Mouse (Mus musculus): ENCODE measurements at regions not wholly inside any gene's neighbourhood (a gene's known extent, or its start where the extent isn't known, plus 50 kb on each side); places are given as distances from the start of the nearest gene placed in this dataset.
A peak's percentile ranks its signal among the peaks of the same experiment; 100 is the strongest.
"Not testable (repeated sequence)": the region's sequence is repeated elsewhere in the genome, so short reads cannot be mapped to it uniquely, and the experiment has no call there.

- no peak for DNase-seq (ENCODE audit: low spot score in 2 of 2)
Observed at GRCm38 (mm10) chr14:92622953-92623352, 1267.5 kb downstream of the Pcdh9 start.

- DNase-seq (ENCODE audit: low spot score in 2 of 2) = peak in 1 of 2 experiments; percentile 18
Observed at GRCm38 (mm10) chr14:92615605-92616004, 1274.9 kb downstream of the Pcdh9 start.

DNA sequence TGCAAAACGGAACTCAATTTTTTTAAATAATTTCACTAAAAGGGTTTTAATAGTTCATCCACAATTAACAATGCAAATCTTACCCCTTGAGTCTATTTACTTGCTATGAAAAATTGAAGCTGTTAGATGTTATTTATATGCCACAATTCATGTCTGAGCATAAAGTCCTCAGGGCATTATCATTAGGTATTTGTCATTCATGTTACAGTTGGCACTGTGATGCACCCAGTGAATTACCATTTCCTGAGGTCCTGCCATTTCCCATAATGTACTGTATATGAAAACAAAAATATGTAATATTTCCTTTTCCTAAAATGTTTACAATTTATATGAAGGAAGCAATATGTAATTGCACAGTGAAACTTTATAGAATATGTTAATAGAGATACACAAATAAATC, 1296.8 kb downstream of the Pcdh9 start:
- no peak for DNase-seq (ENCODE audit: low spot score in 2 of 2)

DNA sequence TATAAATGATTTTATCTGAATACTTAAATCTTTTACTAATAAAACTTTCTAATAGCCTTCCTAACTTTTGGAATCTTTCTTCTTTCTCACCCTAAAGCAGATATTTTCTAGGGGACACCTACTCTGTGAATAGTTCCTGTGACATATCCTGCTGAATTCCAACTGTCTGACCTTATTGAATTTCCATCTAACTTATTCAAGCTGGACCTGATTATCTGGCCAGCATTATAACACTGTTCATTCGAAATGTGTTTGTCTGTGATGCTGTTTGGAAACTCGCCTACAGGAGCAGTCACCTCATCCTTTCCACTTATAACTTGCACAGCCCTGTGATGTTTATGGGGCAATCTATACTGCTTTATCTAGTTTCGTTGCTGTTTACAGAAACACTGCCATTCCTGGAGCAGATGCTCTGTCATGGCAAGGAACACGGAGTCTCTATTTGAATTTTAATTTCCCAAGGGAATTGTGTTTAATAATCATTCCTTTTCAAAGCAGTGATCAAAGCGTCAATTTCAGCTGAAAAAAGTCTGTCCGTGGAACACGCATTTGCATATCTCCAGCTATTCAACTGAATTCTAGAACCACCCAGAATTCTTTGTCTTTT, 1298.8 kb downstream of the Pcdh9 start:
- DNase-seq (ENCODE audit: low spot score in 2 of 2) = no peak

DNA sequence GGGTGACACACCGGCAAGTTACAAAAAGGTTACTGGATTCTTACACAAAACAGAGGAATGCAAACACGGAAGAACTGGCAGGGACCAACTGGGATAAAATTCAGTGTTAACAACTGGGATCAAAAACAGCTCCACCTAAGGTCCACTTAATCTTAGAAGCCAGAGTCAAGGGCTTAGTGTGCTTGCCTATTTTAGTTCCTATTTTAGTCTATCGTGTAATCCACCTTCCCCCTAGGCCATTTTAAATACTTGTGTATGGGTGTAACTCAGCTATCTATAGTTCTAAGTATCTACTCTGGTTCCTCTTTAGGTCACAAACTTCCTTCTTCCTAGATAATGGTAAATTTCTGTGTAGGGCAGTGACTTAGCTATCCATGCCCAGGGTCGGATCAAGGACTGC, 1302.2 kb downstream of the Pcdh9 start:
- DNase-seq (ENCODE audit: low spot score in 2 of 2) = not testable (repeated sequence)

GRCm38 (mm10) chr14:92566986-92567385, 1323.5 kb downstream of the Pcdh9 start:
- no peak for DNase-seq (ENCODE audit: low spot score in 2 of 2)
